Mouse (Mus musculus) ZHBTc4 (cell line): Measurements from ENCODE around the gene Vmn1r210.
"Not testable (repeated sequence)": the region's sequence is repeated elsewhere in the genome, so short reads cannot be mapped to it uniquely, and the experiment has no call there.

ENCODE experiments used
- DNase-seq: peaks from one replicate; pipeline ENCODE4 v3.0.0-alpha.2; 2011; ENCODE audit warnings: low read depth, low spot score

Gene Vmn1r210

DNA sequence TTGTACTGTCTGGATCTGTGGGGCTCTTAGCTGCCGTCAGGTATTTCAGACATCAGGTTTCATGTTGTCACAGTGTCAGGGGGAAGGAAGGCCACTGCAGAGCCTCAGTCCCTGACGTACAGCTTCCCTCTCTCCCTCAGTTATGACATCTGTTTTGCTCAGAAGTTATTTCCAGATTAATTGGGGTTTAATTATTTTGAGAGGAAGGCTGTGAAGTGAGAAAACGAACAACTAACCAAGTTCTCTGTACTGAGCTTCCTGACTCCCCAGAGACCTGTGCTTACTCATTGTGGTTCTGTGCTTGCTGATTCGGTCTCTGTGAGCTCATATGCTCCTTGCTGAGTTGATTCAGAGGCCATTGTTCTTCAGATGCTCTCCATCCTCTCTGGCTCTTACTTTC is at the start of gene Vmn1r210:
Vmn1r210 (minus strand) TSS at position 101 of the 400 bp plus-strand sequence.
- no peak for DNase-seq

DNA sequence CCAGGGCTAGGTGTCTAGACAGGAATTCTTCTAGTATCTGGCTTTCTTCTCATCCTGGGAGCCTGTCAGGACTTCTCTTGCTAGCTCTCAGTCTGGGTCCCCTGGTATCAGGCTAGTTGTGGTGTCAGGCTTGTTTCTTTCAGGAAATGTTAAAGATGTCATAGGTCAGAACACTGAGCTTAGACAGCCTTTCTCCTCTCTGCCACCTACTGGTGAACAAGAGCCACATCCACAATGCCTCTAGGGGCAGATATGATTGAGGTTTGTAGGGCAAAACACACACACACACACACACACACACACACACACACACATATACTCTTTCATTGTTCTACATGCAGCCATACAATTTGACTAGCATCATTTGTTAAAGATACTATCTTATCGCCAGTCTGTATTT is 48.1 kb upstream of the Vmn1r210 start:
- DNase-seq, result peak; percentile 37

DNA sequence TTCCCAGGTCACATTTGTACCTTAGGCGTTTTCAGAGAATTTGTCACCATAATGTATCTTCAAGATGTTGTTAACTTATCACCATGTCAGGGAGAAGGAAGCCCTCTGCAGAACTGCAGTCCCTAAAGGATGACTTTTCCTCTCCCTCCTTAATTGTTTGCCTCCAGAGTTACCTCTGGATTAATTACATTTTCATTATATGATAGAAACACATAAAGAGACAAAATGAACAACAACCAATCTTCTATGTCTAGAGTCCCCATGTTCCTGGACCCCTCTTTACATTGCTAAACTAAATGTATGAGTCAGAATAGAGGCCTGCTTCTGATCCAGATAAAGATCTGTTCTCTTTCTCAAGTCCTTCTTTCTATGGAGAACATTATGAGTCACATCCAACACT is 26.3 kb upstream of the Vmn1r210 start, which contains the start of gene Vmn1r211:
Vmn1r211 (minus strand) TSS at position 101 of the 400 bp plus-strand sequence.
- no peak for DNase-seq

DNA sequence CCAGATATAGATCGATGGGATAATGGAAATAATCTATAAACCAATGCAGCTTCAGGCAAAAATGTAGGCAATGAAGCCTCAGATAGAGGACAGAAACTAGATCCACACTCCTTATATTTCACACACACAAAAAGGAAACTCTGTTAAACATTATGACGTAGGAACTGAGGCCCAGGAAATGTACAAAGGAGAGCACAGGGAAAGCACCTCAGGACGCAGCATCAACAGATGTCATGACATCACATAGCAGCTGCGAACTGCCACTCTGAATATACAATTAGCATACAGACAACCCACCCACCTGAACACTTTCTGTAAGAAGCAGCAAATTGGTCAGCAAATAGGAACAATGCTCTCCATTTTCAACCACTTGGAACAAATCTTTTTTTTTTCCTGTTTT is 23.6 kb upstream of the Vmn1r210 start:
- no peak for DNase-seq

DNA sequence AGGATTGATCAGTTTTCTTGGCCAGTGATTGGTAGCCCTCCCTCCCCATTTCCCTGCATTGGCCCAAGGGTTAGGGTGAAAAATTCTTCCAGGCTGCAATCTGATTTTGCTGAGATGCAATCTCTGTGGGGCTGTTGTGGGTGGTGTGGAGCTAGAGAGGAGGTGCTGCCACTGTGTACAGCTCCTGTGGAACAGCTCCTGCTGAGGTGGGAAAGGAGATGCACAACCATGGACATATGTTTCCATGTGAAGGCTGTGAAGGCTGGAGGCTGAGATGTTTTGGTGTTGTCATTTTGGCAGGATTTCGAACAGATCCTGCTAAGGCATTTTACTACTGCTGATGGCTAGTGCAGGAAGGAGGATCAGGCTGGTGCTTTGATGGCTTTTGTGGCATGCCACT is 15.7 kb upstream of the Vmn1r210 start:
- DNase-seq, result no peak

DNA sequence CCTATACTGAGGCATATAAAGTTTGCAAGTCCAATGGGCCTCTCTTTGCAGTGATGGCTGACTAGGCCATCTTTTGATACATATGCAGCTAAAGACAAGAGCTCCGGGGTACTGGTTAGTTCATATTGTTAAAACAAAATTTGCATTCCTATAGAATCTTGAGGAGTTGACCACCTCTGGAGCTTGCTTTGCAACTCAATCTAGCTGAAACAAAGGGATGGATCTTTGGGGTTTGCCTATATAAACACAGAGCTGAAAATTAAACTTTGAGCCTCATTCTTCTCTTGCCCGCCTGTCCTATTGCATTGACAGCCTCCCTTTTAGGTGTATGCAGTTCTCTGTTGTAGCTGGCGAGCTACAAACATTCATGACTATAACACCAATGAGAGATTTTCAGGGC is 13.2 kb upstream of the Vmn1r210 start:
- peak; percentile 45 for DNase-seq

DNA sequence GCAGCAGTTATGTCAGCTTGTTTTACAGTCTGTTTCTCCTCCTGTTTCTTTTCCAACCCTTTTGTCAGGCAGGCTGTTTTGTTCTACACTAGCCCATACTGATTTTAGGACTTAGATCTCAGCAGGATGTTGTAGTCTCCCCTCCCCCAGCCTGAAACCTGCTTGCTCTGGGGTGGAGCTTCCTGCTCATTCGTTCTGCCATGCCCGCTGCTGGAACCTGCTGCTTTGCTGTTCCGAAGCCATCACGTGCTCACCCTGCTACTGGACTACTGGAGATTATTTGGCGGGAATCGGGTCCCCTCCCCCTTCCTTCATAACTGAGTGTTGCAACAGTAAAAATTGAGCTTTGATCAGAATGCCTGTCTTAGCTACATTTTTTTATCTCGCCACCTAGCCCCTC is 1.8 kb downstream of the Vmn1r210 start:
- DNase-seq, result peak; percentile 68

DNA sequence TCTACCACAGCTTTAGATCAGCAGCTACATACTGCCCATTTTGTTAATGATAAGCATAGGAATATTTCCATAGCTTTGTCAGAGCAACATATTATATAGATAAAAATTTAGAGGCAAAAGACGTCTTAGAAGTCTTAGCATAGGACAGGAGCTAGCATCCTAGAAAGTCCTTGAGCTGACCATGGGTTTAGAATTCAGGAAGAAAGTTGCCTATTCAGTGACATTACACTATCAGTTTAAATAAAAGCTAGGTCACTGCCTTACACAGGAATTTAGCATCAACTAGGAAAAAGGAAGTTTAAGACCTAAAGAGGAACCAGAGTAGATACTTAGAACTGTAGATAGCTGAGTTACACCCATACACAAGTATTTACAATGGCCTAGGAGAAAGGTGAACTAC is 9.5 kb downstream of the Vmn1r210 start:
- DNase-seq, result not testable (repeated sequence)

DNA sequence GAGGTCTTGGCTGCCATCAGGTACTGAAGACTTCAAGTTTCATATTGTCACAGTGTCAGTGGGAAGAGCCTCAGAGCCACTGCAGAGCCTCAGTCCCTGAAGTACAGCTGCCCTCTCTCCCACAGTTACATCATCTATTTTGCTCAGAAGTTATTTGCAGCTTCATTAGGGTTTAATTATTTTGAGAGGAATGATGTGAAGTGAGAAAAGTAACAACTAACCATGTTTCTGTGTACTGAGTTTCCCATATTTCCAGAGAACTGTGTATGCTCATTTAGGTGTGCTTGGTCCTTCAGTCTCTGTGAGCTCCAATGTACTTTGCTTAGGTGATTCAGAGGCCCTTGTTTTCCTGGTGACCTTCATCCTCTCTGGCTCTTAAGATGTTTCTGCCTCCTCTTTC is 21.6 kb downstream of the Vmn1r210 start, which contains the start of gene Vmn1r209:
Vmn1r209 (minus strand) TSS at position 101 of the 400 bp plus-strand sequence.
- not testable (repeated sequence) for DNase-seq

DNA sequence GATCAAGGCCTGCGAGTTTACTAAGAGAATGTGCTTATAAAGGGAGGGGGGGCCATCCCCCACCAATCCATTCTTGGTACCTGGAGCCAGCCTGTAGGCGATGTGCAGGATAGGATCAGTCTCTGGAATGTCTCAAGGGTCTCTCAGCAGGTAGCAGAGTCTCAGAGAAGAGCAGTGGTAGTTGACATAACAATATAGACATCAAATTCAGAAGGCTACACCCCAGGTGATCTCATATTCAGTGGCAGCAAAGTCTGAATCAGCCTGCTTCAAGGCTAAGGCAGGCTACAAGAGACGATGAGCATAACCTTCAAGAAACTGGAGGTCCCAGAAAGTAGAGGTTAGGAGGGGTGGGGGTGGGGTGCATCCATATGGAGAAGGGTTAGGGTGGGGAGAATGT is 43.1 kb downstream of the Vmn1r210 start:
- peak; percentile 51 for DNase-seq

DNA sequence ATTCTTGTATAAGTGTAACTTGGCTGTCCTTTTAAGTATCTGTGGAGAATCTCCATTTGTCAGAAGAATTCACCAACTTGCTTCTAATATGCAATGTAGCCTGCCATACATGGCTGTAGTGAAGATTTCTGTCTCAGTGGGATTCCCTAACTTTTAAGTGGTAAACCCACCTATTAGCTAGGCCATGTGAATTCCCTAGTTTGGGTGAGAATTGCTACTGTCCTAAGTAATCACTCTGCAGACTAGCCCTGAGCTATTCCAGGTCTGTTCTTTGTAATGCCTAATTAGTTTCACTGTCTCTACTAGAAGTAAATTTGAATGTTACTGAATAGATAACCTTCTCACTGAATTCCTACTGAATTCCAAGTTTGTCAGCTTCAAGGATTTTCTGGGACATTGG is 47.0 kb downstream of the Vmn1r210 start:
- DNase-seq, result peak; percentile 62

DNA sequence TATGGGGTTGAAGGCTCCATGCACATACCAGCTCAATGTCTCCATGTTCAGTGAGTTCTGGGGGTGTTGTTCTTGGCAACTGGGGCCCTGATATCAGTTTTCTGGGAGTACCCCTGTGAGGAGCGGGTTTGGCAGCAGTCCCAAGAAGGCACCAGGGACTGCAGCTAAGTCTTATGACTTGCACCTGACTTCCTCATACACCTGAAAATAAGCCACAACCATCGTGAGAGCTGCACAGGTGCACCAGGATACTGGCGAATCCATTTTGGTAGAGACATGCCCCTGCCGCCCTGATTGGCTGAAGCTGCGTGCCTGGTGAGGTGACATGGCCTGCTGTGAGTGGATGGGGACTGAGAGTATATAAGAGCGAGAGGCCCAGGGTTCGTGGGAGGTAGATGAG is 53.8 kb downstream of the Vmn1r210 start, which contains the start of gene Vmn1r208:
Vmn1r208 (minus strand) TSS at position 101 of the 400 bp plus-strand sequence.
- not testable (repeated sequence) for DNase-seq
